Mouse (Mus musculus): ENCODE data around the gene Tap1.

DNA sequence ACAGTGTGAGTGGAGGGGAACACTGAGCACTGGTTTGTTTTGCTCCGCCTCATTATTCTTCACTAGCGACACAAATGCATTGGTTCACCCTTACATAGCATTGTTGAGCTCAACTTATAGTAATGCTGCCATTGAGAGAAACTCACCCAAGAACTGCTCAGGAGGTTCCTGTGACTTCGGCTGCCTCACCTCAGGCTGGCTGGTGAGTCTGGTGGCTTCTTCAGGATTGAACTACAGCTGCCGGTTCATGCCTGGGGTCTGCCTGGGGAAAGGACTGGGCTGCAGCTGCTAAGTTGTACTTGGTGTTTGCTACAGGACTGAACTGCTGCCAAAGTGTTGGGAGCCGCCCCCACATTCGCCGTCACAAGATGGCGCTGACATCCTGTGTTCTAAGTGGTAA lies 38.1 kb downstream of the Tap1 start:
- TF ChIP-seq USF1 (IDR thresholded peaks at IDR 0.05; ENCODE audit: low read depth) (no peak), TCF12 (IDR thresholded peaks at IDR 0.05; ENCODE audit: insufficient read depth, poor library complexity, severe bottlenecking) (no peak), POLR2A (IDR thresholded peaks at IDR 0.05; ENCODE audit: insufficient read length, low read depth) (no peak), MYOG (IDR thresholded peaks at IDR 0.05; ENCODE audit: control insufficient read depth in 1 of 3, insufficient read depth in 1 of 3, insufficient read length in 2 of 3, low read depth in 2 of 3) (no peak), REST (IDR thresholded peaks at IDR 0.05; ENCODE audit: insufficient read depth, insufficient read length) (no peak), SRF (IDR thresholded peaks at IDR 0.05; ENCODE audit: control insufficient read depth, insufficient read length, low read depth) (no peak), E2F4 (IDR thresholded peaks at IDR 0.05; ENCODE audit: insufficient read depth) (no peak), POLR2AphosphoS2 (IDR thresholded peaks at IDR 0.05; ENCODE audit: insufficient read length, low read depth) (no peak), MAX (IDR thresholded peaks at IDR 0.05; ENCODE audit: low read depth) (no peak), MYOD1 (IDR thresholded peaks at IDR 0.05; ENCODE audit: control insufficient read depth in 1 of 3, insufficient read length in 2 of 3, low read depth in 2 of 3) (no peak)
